25 mouse cellular contexts compared by ENCODE assay signal in genomic region chr8:65018423-65018822, GRCm38 (mm10). TPM values are rescaled to one million over a fixed set of nuclear protein-coding genes. Genes with fewer than 3 reads are reported as not detected.
"Had no signal": no experiment of that assay in that cellular context is flagged by ENCODE, and none has a peak within 500 bp of the region (broad histone marks: within the 10 kb centered on the region; RNA-seq: fewer than 3 reads in every experiment).

TSS of gene Trim61 (minus strand) at chr8:65018523.
TSS of gene Trim60 (minus strand) at chr8:65018584.

- H3K4me3 ChIP-seq: neural tube, embryonic 12.5 days; neural tube, embryonic 13.5 days; neural tube, embryonic 15.5 days; stomach, embryonic 15.5 days had no signal

- H3K9ac ChIP-seq: neural tube, embryonic 12.5 days; neural tube, embryonic 13.5 days; neural tube, embryonic 15.5 days; stomach, embryonic 15.5 days had no signal

- H3K27me3 ChIP-seq: neural tube, embryonic 12.5 days; neural tube, embryonic 13.5 days; neural tube, embryonic 15.5 days; stomach, embryonic 15.5 days had no signal

- DNase-seq: retina, postnatal 1 day; right cerebral cortex, adult 18-20 months; right cerebral cortex, postnatal 14 days; right cerebral cortex, postnatal 25 days; right cerebral cortex, postnatal 4 days; spleen, adult 18-20 months; thymus, adult 18-20 months; thymus, adult 2 months; thymus, postnatal 14 days; thymus, postnatal 25 days; thymus, postnatal 36 days; thymus, postnatal 4 days had no signal

- H3K9me3 ChIP-seq: neural tube, embryonic 12.5 days; neural tube, embryonic 13.5 days; neural tube, embryonic 15.5 days; stomach, embryonic 15.5 days had no signal

- H3K4me1 ChIP-seq: neural tube, embryonic 12.5 days; neural tube, embryonic 13.5 days; neural tube, embryonic 15.5 days; stomach, embryonic 15.5 days had no signal

- H3K36me3 ChIP-seq: neural tube, embryonic 12.5 days; neural tube, embryonic 13.5 days; neural tube, embryonic 15.5 days; stomach, embryonic 15.5 days had no signal

- H3K4me2 ChIP-seq: neural tube, embryonic 12.5 days; neural tube, embryonic 13.5 days; neural tube, embryonic 15.5 days; stomach, embryonic 15.5 days had no signal

- H3K27ac ChIP-seq: neural tube, embryonic 12.5 days; neural tube, embryonic 13.5 days; neural tube, embryonic 15.5 days; stomach, embryonic 15.5 days; stomach, postnatal 0 days had no signal

RNA-seq across cellular contexts. Expression of gene Trim61, which starts in this region (rescaled TPM):
- polyA plus RNA-seq: neural tube, embryonic 13.5 days; small intestine, adult 2 months; spleen, adult 2 months; stomach, embryonic 14.5 days; stomach, embryonic 15.5 days; stomach, postnatal 0 days; thymus, adult 2 months; thymus, postnatal 0 days; urinary bladder, adult 2 months had no signal

RNA-seq across cellular contexts. Expression of gene Trim60, which starts in this region (rescaled TPM):
- polyA plus RNA-seq: neural tube, embryonic 11.5 days; neural tube, embryonic 12.5 days; neural tube, embryonic 13.5 days; neural tube, embryonic 14.5 days; neural tube, embryonic 15.5 days; small intestine, adult 2 months; spleen, adult 2 months; stomach, embryonic 14.5 days; stomach, embryonic 15.5 days; stomach, embryonic 16.5 days; stomach, postnatal 0 days; thymus, adult 2 months; thymus, postnatal 0 days; urinary bladder, adult 2 months had no signal
